Comparison of ENCODE assay signal across 8 mouse cellular contexts in the genomic region with DNA sequence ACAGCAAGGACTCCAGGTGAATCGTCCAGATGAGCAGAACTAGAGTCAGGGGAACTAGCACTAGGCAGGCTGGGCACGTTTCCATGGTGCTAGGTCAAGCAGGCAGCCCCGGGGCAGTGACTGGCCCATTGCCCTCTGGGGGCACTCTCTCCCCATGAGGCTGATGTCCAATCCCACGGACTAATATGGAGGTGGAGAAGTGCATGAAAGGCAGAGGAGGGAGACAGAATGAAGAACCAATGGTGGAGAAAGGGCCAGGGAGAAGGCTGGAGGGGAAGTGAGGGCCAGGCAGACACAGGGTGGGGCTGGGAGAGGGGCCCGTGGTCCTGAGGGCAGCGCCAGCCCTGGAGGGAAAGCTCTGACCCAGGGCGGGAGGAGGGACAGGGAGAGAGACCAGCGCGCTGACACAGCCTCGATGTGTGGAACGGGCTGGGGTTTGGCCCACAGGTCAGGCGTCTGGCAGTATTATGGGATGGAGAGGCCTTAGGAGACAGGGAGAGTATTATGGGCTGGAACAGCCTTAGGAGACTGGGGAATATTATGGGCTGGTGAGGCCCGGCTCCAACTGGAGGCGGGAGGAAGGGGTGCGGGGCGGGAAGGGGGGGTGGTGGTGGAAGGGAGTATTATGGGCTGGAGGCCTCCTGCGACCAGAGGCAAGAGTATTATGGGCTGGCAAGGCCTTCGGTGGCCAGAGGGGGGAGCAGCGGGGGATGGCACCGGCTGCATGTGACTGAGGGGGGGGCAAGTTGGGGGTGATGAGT. TPM values are rescaled to one million over a fixed set of nuclear protein-coding genes. Genes with fewer than 3 reads are reported as not detected.
DNase-seq lines count a peak whose midpoint lies in the region; ATAC-seq lines count a peak whose summit lies in the region.

No protein-coding gene starts in this region.

- H3K36me3 ChIP-seq in hindbrain, embryonic 11.5 days (ENCODE audit: control insufficient read depth, insufficient read depth, low read length), result no peaks in the 10 kb centered on the region

- peaks cover 16% of the 10 kb centered on the region for H3K4me1 ChIP-seq in hindbrain, embryonic 11.5 days (replicated peaks; ENCODE audit: control insufficient read depth, insufficient read depth, low read length)

- no peaks in the 10 kb centered on the region for H3K9me3 ChIP-seq in hindbrain, embryonic 11.5 days (ENCODE audit: control insufficient read depth, low read length)

- peak; percentile 88 to 95 for DNase-seq in adrenal gland, adult (ENCODE audit: inconsistent age in 2 of 2, low spot score in 1 of 2)
- DNase-seq in cerebellum, postnatal 25 days, result peak; percentile 75 to 88
- peak; percentile 52 to 69 for DNase-seq in frontal cortex, postnatal 14 days (ENCODE audit: low spot score in 2 of 2)
- peak; percentile 87 for DNase-seq in hindbrain, embryonic 11.5 days (ENCODE audit: low spot score)
- peak; percentile 75 for DNase-seq in left cerebral cortex, adult 11 months (ENCODE audit: low spot score)
- peak; percentile 91 for DNase-seq in lung, postnatal 10 days
- DNase-seq in retina, adult 2 months (ENCODE audit: low read depth, low spot score), result peak; percentile 81
- peak; percentile 89 for DNase-seq in yolk sac, embryonic 10.5 days (ENCODE audit: low spot score)

- H3K27ac ChIP-seq in hindbrain, embryonic 11.5 days (ENCODE audit: low read depth, low read length), result peak overlapping the region; percentile 93

- H3K4me2 ChIP-seq in hindbrain, embryonic 11.5 days (replicated peaks; ENCODE audit: low read depth, low read length), result no peak overlapping the region

- peak overlapping the region; percentile 37 for H3K9ac ChIP-seq in hindbrain, embryonic 11.5 days (ENCODE audit: low read depth, low read length)

- WGBS in hindbrain, embryonic 11.5 days, result 1% methylated on average over 16 of the region's 20 CpGs

- no peak overlapping the region for H3K4me3 ChIP-seq in hindbrain, embryonic 11.5 days (ENCODE audit: low read depth, low read length)

- H3K27me3 ChIP-seq in hindbrain, embryonic 11.5 days (ENCODE audit: control insufficient read depth, insufficient read depth, low read length), result no peaks in the 10 kb centered on the region

- peak; percentile 87 for ATAC-seq in hindbrain, embryonic 11.5 days (ENCODE audit: low FRiP score)

RNA-seq across cellular contexts. Expression of gene Chd4, which starts 7.0 kb away (rescaled TPM):
- polyA plus RNA-seq in hindbrain, embryonic 11.5 days (2014; fragmentation: Nextera tagmentation; extraction: Ambion mirVana), result 105 and 130 TPM in 2 replicates

RNA-seq across cellular contexts. Expression of gene Lpar5, which starts 21.0 kb away (rescaled TPM):
- polyA plus RNA-seq in hindbrain, embryonic 11.5 days (2014; fragmentation: Nextera tagmentation; extraction: Ambion mirVana), result 0.21 TPM in 1 of 2 replicates, not detected in the other

RNA-seq across cellular contexts. Expression of gene Acrbp, which starts 39.3 kb away (rescaled TPM):
- polyA plus RNA-seq in hindbrain, embryonic 11.5 days (2014; fragmentation: Nextera tagmentation; extraction: Ambion mirVana), result 10.7 and 12.2 TPM in 2 replicates

RNA-seq across cellular contexts. Expression of gene Nop2, which starts 43.0 kb away (rescaled TPM):
- 45.3 and 58.8 TPM in 2 replicates for polyA plus RNA-seq in hindbrain, embryonic 11.5 days (2014; fragmentation: Nextera tagmentation; extraction: Ambion mirVana)

RNA-seq across cellular contexts. Expression of gene Ing4, which starts 49.2 kb away (rescaled TPM):
- polyA plus RNA-seq in hindbrain, embryonic 11.5 days (2014; fragmentation: Nextera tagmentation; extraction: Ambion mirVana), result 120 and 133 TPM in 2 replicates
